Mouse (Mus musculus) liver, embryonic 12.5 days (tissue): ENCODE data around the gene Afg3l1. TPM values are rescaled to one million over a fixed set of nuclear protein-coding genes. Genes with fewer than 3 reads are reported as not detected.
A peak's percentile ranks its signal among the peaks of the same experiment; 100 is the strongest.
"Not testable (repeated sequence)": the region's sequence is repeated elsewhere in the genome, so short reads cannot be mapped to it uniquely, and the experiment has no call there.

ENCODE experiments used
- ATAC-seq: fragments of 200-750 bp; cut with Nextera tagmentation; 2 replicates; pipeline ENCODE4 v1.8.0; 2017; ENCODE audit warnings: moderate number of reproducible peaks, mild to moderate bottlenecking, moderate library complexity
- H3K27ac ChIP-seq: fragments of 300-500 bp; sonication (generic); 2 replicates; pipeline ENCODE4 v1.5.1; 2016; ENCODE audit warnings: mild to moderate bottlenecking
- H3K27me3 ChIP-seq: fragments of 300-500 bp; sonication (generic); replicated peaks from 2 replicates; pipeline ENCODE4 v1.6.1; 2016; ENCODE audit warnings: mild to moderate bottlenecking, moderate library complexity
- H3K36me3 ChIP-seq: fragments of 300-500 bp; sonication (generic); 2 replicates; pipeline ENCODE4 v1.6.1; 2016; ENCODE audit warnings: mild to moderate bottlenecking, moderate library complexity
- H3K4me1 ChIP-seq: fragments of 300-500 bp; sonication (generic); 2 replicates; pipeline ENCODE4 v1.6.1; 2016
- H3K4me2 ChIP-seq: fragments of 300-500 bp; sonication (generic); 2 replicates; pipeline ENCODE4 v1.6.1; 2016; ENCODE audit warnings: mild to moderate bottlenecking, moderate library complexity
- H3K4me3 ChIP-seq: fragments of 300-500 bp; sonication (generic); 2 replicates; pipeline ENCODE4 v1.5.1; 2016; ENCODE audit warnings: mild to moderate bottlenecking, moderate library complexity
- H3K9ac ChIP-seq: fragments of 300-500 bp; sonication (generic); 2 replicates; pipeline ENCODE4 v1.6.1; 2016; ENCODE audit warnings: mild to moderate bottlenecking, moderate library complexity
- H3K9me3 ChIP-seq: fragments of 300-500 bp; sonication (generic); replicated peaks from 2 replicates; pipeline ENCODE4 v1.6.1; 2016; ENCODE audit warnings: mild to moderate bottlenecking, moderate library complexity
- WGBS: fragments of 180-500 bp; shearing (Covaris S2); methylation state at CpG from one replicate; pipeline ENCODE4 v1.1.7; 2016; ENCODE audit not compliant: insufficient replicate concordance; 5-methylcytosine and 5-hydroxymethylcytosine counted together
- polyA plus RNA-seq: library from polyadenylated mRNA; unstranded; fragments of >200 nt; fragmentation: Nextera tagmentation; extraction: Ambion mirVana; gene quantifications from 2 replicates; pipeline ENCODE4 v1.2.1, GENCODE M21; 2016

The Afg3l1 gene
- polyA plus RNA-seq, 1 experiment from 2014 or later: 38.0 TPM

DNA sequence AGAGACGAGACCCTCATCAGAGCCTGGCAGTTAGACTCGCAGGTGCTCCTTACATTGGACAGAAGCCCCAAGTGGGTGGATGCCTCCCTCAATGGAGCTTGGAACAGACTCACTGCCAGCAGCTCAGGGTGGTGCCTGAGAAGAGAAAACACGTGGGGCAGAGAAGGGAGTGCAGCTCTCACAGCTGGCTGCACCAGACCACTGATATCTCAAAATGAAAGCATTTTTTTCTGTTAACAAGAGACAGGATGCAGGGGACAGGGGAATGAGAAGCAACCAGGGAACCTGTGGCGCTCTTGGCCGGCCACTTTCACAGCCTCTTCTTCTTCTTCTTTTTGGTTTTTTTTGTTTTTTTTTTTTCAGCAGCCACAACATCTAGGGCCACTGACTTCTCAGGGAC is 3.2 kb upstream of the Afg3l1 start:
- H3K4me2 ChIP-seq, H3K4me3 ChIP-seq, ATAC-seq, H3K27me3 ChIP-seq, H3K9me3 ChIP-seq, H3K27ac ChIP-seq, H3K36me3 ChIP-seq, H3K9ac ChIP-seq: not testable (repeated sequence)
- 39% methylated on average over 5 of the region's 5 CpGs for WGBS
- peaks cover 29% of the 10 kb centered on the region for H3K4me1 ChIP-seq

- H3K4me1 ChIP-seq: peaks cover 29% of the 10 kb centered on the region
- H3K9ac ChIP-seq: peak overlapping the region; percentile 84
- peaks cover 22% of the 10 kb centered on the region for H3K36me3 ChIP-seq
- peak overlapping the region; percentile 80 for H3K4me3 ChIP-seq
- peak overlapping the region; percentile 88; the same call in 1 of the 2 replicates for H3K27ac ChIP-seq
- H3K9me3 ChIP-seq: no peaks in the 10 kb centered on the region
- WGBS: 10% methylated on average over 34 of the region's 34 CpGs
- H3K4me2 ChIP-seq: peak overlapping the region; percentile 74
- ATAC-seq: peak; percentile 16; the same call in 1 of the 2 replicates
- no peaks in the 10 kb centered on the region for H3K27me3 ChIP-seq
Observed at GRCm38 (mm10) chr8:123476911-123477736, 579 bp upstream of the Afg3l1 start.

- WGBS: 28% methylated on average over 16 of the region's 16 CpGs
Observed at GRCm38 (mm10) chr8:123478456-123479218, 934 bp downstream of the Afg3l1 start.

DNA sequence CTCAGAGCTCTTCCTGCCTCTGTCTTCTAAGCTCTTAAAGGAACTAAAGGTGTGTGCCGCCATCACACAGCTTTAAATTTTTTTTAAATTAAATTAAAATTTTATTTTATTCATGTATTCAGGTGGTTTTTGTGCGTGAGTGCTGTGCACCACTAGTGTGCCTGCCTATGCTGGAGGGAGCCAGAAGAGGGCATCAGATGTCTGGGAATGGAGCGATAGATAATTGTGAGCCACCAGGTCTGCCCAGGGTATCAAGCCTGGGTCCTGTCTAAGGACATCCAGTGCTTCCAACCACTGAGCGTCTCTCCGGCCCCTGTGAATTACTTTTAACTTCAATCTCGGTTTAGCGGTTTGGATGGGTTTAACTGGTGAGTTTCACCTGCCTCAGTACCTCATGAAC is 4.9 kb downstream of the Afg3l1 start:
- Histone ChIP-seq H3K36me3 (peaks cover 74% of the 10 kb centered on the region), H3K4me2 (no peak overlapping the region)

More at GRCm38 (mm10) chr8:123478456-123479218, 934 bp downstream of the Afg3l1 start:
- H3K9me3 ChIP-seq: no peaks in the 10 kb centered on the region
- H3K27me3 ChIP-seq: no peaks in the 10 kb centered on the region
- peak overlapping the region; percentile 84 for H3K9ac ChIP-seq
- ATAC-seq: peak; percentile 2; the same call in 1 of the 2 replicates
- peaks cover 29% of the 10 kb centered on the region for H3K4me1 ChIP-seq
- peaks cover 36% of the 10 kb centered on the region for H3K36me3 ChIP-seq
- H3K27ac ChIP-seq: peak overlapping the region; percentile 88
- H3K4me2 ChIP-seq: peak overlapping the region; percentile 74
- peak overlapping the region; percentile 80 for H3K4me3 ChIP-seq

GRCm38 (mm10) chr8:123491280-123492075 is 13.8 kb downstream of the Afg3l1 start:
- Histone ChIP-seq H3K9me3 (no peaks in the 10 kb centered on the region), H3K4me1 (no peaks in the 10 kb centered on the region), H3K36me3 (peaks cover 98% of the 10 kb centered on the region), H3K4me3 (no peak overlapping the region), H3K9ac (no peak overlapping the region), H3K4me2 (no peak overlapping the region), H3K27ac (no peak overlapping the region), H3K27me3 (no peaks in the 10 kb centered on the region)
- no peak for ATAC-seq
- WGBS: 80% methylated on average over 15 of the region's 15 CpGs

More for the DNA sequence above, 4.9 kb downstream of the Afg3l1 start:
- Histone ChIP-seq H3K4me3 (no peak overlapping the region), H3K27me3 (no peaks in the 10 kb centered on the region), H3K9me3 (no peaks in the 10 kb centered on the region), H3K9ac (no peak overlapping the region), H3K27ac (no peak overlapping the region), H3K4me1 (peaks cover 11% of the 10 kb centered on the region)
- no peak for ATAC-seq
- 83% methylated on average over 7 of the region's 7 CpGs for WGBS

- Histone ChIP-seq H3K9ac (no peak overlapping the region), H3K27ac (no peak overlapping the region), H3K4me1 (no peaks in the 10 kb centered on the region), H3K9me3 (no peaks in the 10 kb centered on the region), H3K4me2 (no peak overlapping the region), H3K4me3 (no peak overlapping the region), H3K27me3 (no peaks in the 10 kb centered on the region), H3K36me3 (peaks cover 98% of the 10 kb centered on the region)
- no peak for ATAC-seq
- WGBS: 87% methylated on average over 9 of the region's 9 CpGs
Observed at GRCm38 (mm10) chr8:123492898-123493297, 15.2 kb downstream of the Afg3l1 start.

- Histone ChIP-seq H3K4me1 (no peaks in the 10 kb centered on the region), H3K9ac (no peak overlapping the region), H3K9me3 (no peaks in the 10 kb centered on the region), H3K36me3 (peaks cover 100% of the 10 kb centered on the region), H3K4me3 (no peak overlapping the region), H3K4me2 (no peak overlapping the region), H3K27me3 (no peaks in the 10 kb centered on the region), H3K27ac (no peak overlapping the region)
- 73% methylated on average over 4 of the region's 4 CpGs for WGBS
- ATAC-seq: no peak
Observed at GRCm38 (mm10) chr8:123497699-123498098, 20.0 kb downstream of the Afg3l1 start.

DNA sequence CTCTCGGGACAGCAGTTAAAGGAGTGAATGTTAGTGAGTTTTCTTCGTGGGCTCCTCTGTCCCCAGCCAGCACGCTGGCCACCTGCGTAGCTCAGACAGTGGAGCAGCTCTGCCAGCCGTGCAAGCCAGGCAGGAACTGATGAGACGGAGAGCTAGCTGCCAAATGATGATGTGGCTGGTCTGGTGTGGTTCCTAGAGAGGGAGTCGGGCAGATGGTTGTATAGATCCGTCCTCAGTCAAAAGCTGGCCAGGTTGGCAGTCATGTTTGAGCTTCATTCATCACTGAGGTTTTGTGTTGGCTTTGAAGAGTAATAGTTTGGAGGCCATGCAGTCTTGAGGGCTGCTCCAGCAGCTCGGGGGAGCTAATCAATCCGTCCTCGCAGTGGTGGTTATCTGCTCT is 21.3 kb downstream of the Afg3l1 start:
- H3K27ac ChIP-seq: no peak overlapping the region
- WGBS: 69% methylated on average over 11 of the region's 11 CpGs
- H3K27me3 ChIP-seq: no peaks in the 10 kb centered on the region
- no peak overlapping the region for H3K9ac ChIP-seq
- H3K4me1 ChIP-seq: no peaks in the 10 kb centered on the region
- ATAC-seq: no peak
- no peak overlapping the region for H3K4me3 ChIP-seq
- peaks cover 100% of the 10 kb centered on the region for H3K36me3 ChIP-seq
- no peaks in the 10 kb centered on the region for H3K9me3 ChIP-seq
- no peak overlapping the region for H3K4me2 ChIP-seq

- no peak for ATAC-seq
- no peaks in the 10 kb centered on the region for H3K4me1 ChIP-seq
- no peaks in the 10 kb centered on the region for H3K27me3 ChIP-seq
- H3K4me3 ChIP-seq: no peak overlapping the region
- H3K4me2 ChIP-seq: no peak overlapping the region
- H3K9me3 ChIP-seq: no peaks in the 10 kb centered on the region
- 84% methylated on average over 11 of the region's 11 CpGs for WGBS
- no peak overlapping the region for H3K27ac ChIP-seq
- H3K9ac ChIP-seq: no peak overlapping the region
- H3K36me3 ChIP-seq: peaks cover 100% of the 10 kb centered on the region
Observed at GRCm38 (mm10) chr8:123499556-123499955, 21.9 kb downstream of the Afg3l1 start.

GRCm38 (mm10) chr8:123502192-123502591 is 24.5 kb downstream of the Afg3l1 start:
- peaks cover 98% of the 10 kb centered on the region for H3K36me3 ChIP-seq
- ATAC-seq: no peak

DNA sequence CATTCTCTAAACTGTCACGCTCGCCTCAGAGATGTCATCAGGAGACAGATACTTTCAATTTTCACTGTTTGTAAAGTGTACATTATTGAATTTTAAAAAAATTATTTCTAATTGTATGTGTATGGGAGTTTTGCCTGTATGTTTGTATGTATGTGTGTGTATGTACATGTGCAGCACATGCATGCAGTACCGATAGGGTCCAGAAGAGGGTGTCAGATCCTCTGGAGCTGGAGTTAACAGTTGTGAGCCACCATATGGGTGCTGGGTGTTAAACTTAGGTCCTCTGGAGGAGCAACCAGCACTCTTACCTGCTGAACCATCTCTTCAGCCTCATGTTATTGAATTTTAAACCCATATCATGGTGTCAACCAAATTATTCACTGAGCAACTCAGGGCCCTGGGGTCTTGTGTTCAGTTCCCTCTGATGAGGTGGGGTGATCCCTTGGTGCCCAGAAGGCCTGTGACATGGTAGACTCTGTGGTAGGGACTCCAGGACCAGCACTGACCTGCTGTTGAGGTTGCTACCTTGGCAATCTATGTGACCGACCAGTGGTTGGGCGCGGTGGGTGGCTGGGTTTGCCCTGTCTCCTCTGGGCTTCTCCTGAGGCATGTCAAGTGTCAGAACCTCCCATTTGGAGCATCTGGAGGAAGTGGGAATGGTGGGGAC is 26.2 kb downstream of the Afg3l1 start:
- ATAC-seq: no peak
- Histone ChIP-seq H3K4me3 (no peak overlapping the region), H3K27me3 (no peaks in the 10 kb centered on the region), H3K27ac (no peak overlapping the region), H3K9ac (no peak overlapping the region), H3K36me3 (peaks cover 88% of the 10 kb centered on the region), H3K9me3 (no peaks in the 10 kb centered on the region), H3K4me2 (no peak overlapping the region), H3K4me1 (peaks cover 4% of the 10 kb centered on the region; the same call in 1 of the 2 replicates)
- WGBS: 94% methylated on average over 6 of the region's 6 CpGs

More at GRCm38 (mm10) chr8:123502192-123502591, 24.5 kb downstream of the Afg3l1 start:
- H3K9ac ChIP-seq: no peak overlapping the region
- peaks cover 1% of the 10 kb centered on the region; the same call in 1 of the 2 replicates for H3K4me1 ChIP-seq
- no peaks in the 10 kb centered on the region for H3K27me3 ChIP-seq
- H3K27ac ChIP-seq: no peak overlapping the region
- no peak overlapping the region for H3K4me3 ChIP-seq
- 81% methylated on average over 5 of the region's 5 CpGs for WGBS
- H3K4me2 ChIP-seq: no peak overlapping the region
- no peaks in the 10 kb centered on the region for H3K9me3 ChIP-seq
